Comparison of ENCODE assay signal across 8 mouse cellular contexts in genomic region chr10:68445876-68446796, GRCm38 (mm10).
DNase-seq lines count a peak whose midpoint lies in the region; ATAC-seq and TF ChIP-seq lines count a peak whose summit lies in the region.

No protein-coding gene starts in this region.

- 4% methylated on average over 15 of the region's 15 CpGs for WGBS in bone marrow, adult 2 months
- WGBS in intestine, embryonic 14.5 days, result 11% methylated on average over 15 of the region's 15 CpGs
- WGBS in liver, embryonic 16.5 days (ENCODE audit: insufficient replicate concordance), result 11% methylated on average over 15 of the region's 15 CpGs
- 75% methylated on average over 15 of the region's 15 CpGs for WGBS in forebrain, embryonic 13.5 days

- no peak for ATAC-seq in intestine, embryonic 14.5 days (replicated peaks; ENCODE audit: low FRiP score, low TSS enrichment, low read depth)
- peak; percentile 41 for ATAC-seq in liver, embryonic 16.5 days (ENCODE audit: low read depth)
- ATAC-seq in forebrain, embryonic 13.5 days, result no peak

- peak overlapping the region; percentile 13 for H3K4me3 ChIP-seq in bone marrow, adult 2 months (replicated peaks; ENCODE audit: control insufficient read depth, low read depth, low read length)
- no peak overlapping the region for H3K4me3 ChIP-seq in intestine, embryonic 14.5 days (ENCODE audit: low read depth, low read length)
- peak overlapping the region; percentile 14; the same call in 1 of the 2 replicates for H3K4me3 ChIP-seq in liver, embryonic 16.5 days (ENCODE audit: low read depth, low read length)
- no peak overlapping the region for H3K4me3 ChIP-seq in forebrain, embryonic 13.5 days

- TF ChIP-seq POLR2A in bone marrow, adult 2 months (IDR thresholded peaks at IDR 0.05; ENCODE audit: borderline replicate concordance, control insufficient read depth, low read depth, low read length), result no peak

- DNase-seq in A20 (ENCODE audit: low read depth, low spot score), result peak; percentile 73
- peak; percentile 51 for DNase-seq in intestine, embryonic 14.5 days (ENCODE audit: low spot score)
- DNase-seq in thymus, postnatal 14 days, result peak; percentile 37
- no peak for DNase-seq in cerebellum, postnatal 10 days
- DNase-seq in cerebellum, postnatal 14 days, result no peak

- H3K9me3 ChIP-seq in intestine, embryonic 14.5 days (ENCODE audit: control insufficient read depth, low read length), result no peaks in the 10 kb centered on the region
- no peaks in the 10 kb centered on the region for H3K9me3 ChIP-seq in liver, embryonic 16.5 days (replicated peaks; ENCODE audit: control insufficient read depth, low read length)
- no peaks in the 10 kb centered on the region for H3K9me3 ChIP-seq in forebrain, embryonic 13.5 days (replicated peaks)

- no peaks in the 10 kb centered on the region for H3K36me3 ChIP-seq in intestine, embryonic 14.5 days (ENCODE audit: control insufficient read depth, insufficient read depth, low read length)
- H3K36me3 ChIP-seq in liver, embryonic 16.5 days (ENCODE audit: control insufficient read depth, insufficient read depth), result no peaks in the 10 kb centered on the region
- H3K36me3 ChIP-seq in forebrain, embryonic 13.5 days (ENCODE audit: poor library complexity, severe bottlenecking), result no peaks in the 10 kb centered on the region

- H3K27me3 ChIP-seq in intestine, embryonic 14.5 days (replicated peaks; ENCODE audit: control insufficient read depth, insufficient read depth, low read length), result no peaks in the 10 kb centered on the region
- no peaks in the 10 kb centered on the region for H3K27me3 ChIP-seq in liver, embryonic 16.5 days (ENCODE audit: control insufficient read depth, insufficient read depth, low read depth, low read length)
- no peaks in the 10 kb centered on the region for H3K27me3 ChIP-seq in forebrain, embryonic 13.5 days

- H3K4me1 ChIP-seq in bone marrow, adult 2 months (ENCODE audit: control insufficient read depth, insufficient read depth, low read length), result no peaks in the 10 kb centered on the region; the same call in 1 of the 2 replicates
- peaks cover 26% of the 10 kb centered on the region for H3K4me1 ChIP-seq in intestine, embryonic 14.5 days (replicated peaks; ENCODE audit: control insufficient read depth, insufficient read depth, low read length)
- H3K4me1 ChIP-seq in liver, embryonic 16.5 days (ENCODE audit: control insufficient read depth, low read depth, low read length), result peaks cover 10% of the 10 kb centered on the region
- peaks cover 9% of the 10 kb centered on the region; the same call in 1 of the 2 replicates for H3K4me1 ChIP-seq in forebrain, embryonic 13.5 days

- peak overlapping the region; percentile 18 for H3K4me2 ChIP-seq in intestine, embryonic 14.5 days (ENCODE audit: low read length)
- peak overlapping the region; percentile 43 for H3K4me2 ChIP-seq in liver, embryonic 16.5 days (ENCODE audit: low read depth, low read length)
- H3K4me2 ChIP-seq in forebrain, embryonic 13.5 days, result no peak overlapping the region

- TF ChIP-seq CTCF in bone marrow, adult 2 months (IDR thresholded peaks at IDR 0.05; ENCODE audit: control insufficient read depth, insufficient read depth, low read length), result no peak

- H3K9ac ChIP-seq in intestine, embryonic 14.5 days (ENCODE audit: low read length), result no peak overlapping the region
- H3K9ac ChIP-seq in liver, embryonic 16.5 days (ENCODE audit: low read depth, low read length), result peak overlapping the region; percentile 31; the same call in 1 of the 2 replicates
- H3K9ac ChIP-seq in forebrain, embryonic 13.5 days, result no peak overlapping the region

- no peak overlapping the region; the same call in 1 of the 2 replicates for H3K27ac ChIP-seq in bone marrow, adult 2 months (ENCODE audit: control insufficient read depth, insufficient read depth, low read depth, low read length, poor library complexity)
- H3K27ac ChIP-seq in intestine, embryonic 14.5 days (ENCODE audit: low read depth), result peak overlapping the region; percentile 88
- H3K27ac ChIP-seq in liver, embryonic 16.5 days (ENCODE audit: low read length), result peak overlapping the region; percentile 87
- H3K27ac ChIP-seq in forebrain, embryonic 13.5 days, result no peak overlapping the region

Comparison
In these comparisons a context has a peak if more than half of its experiments do, and no peak if none do; other contexts are left out.
1. DNase-seq: peak in A20 (single experiment), intestine, embryonic 14.5 days (single experiment) and thymus, postnatal 14 days (single experiment); none in cerebellum, postnatal 10 days (0 of 2) and cerebellum, postnatal 14 days (0 of 2).
2. H3K27ac ChIP-seq: peak in intestine, embryonic 14.5 days (single experiment) and liver, embryonic 16.5 days (single experiment); none in bone marrow, adult 2 months (single experiment) and forebrain, embryonic 13.5 days (single experiment).
3. H3K4me3 ChIP-seq: peak in bone marrow, adult 2 months (single experiment) and liver, embryonic 16.5 days (single experiment); none in intestine, embryonic 14.5 days (single experiment) and forebrain, embryonic 13.5 days (single experiment).